Comparison of ENCODE assay signal across 18 mouse cellular contexts in genomic region chr7:144927591-144927990, GRCm38 (mm10). TPM values are rescaled to one million over a fixed set of nuclear protein-coding genes. Genes with fewer than 3 reads are reported as not detected.
DNase-seq lines count a peak whose midpoint lies in the region; ATAC-seq and TF ChIP-seq lines count a peak whose summit lies in the region.
"Had no signal": no experiment of that assay in that cellular context is flagged by ENCODE, and none has a peak within 500 bp of the region (broad histone marks: within the 10 kb centered on the region; RNA-seq: fewer than 3 reads in every experiment).

No protein-coding gene starts in this region.

- 62% methylated on average over 2 of the region's 2 CpGs for WGBS in lung, postnatal 0 days

- H3K27me3 ChIP-seq in lung, postnatal 0 days (replicated peaks; ENCODE audit: insufficient read depth, low read length), result no peaks in the 10 kb centered on the region
- H3K27me3 ChIP-seq: forebrain, embryonic 12.5 days; hindbrain, embryonic 15.5 days; limb, embryonic 12.5 days; megakaryocyte, embryonic 14.5 days; neural tube, embryonic 13.5 days had no signal

- H3K27ac ChIP-seq in lung, postnatal 0 days (ENCODE audit: low read length), result no peak overlapping the region
- H3K27ac ChIP-seq: forebrain, embryonic 12.5 days; hindbrain, embryonic 15.5 days; limb, embryonic 12.5 days; neural tube, embryonic 13.5 days had no signal

- intact Hi-C loops in left cerebral cortex, postnatal 25 days (cut with DNase I), result no loop called here

- TF ChIP-seq CTCF in lung, postnatal 0 days (IDR thresholded peaks at IDR 0.05), result no peak

- H3K4me3 ChIP-seq in lung, postnatal 0 days (ENCODE audit: low read depth, low read length), result no peak overlapping the region
- H3K4me3 ChIP-seq: forebrain, embryonic 12.5 days; hindbrain, embryonic 15.5 days; limb, embryonic 12.5 days; megakaryocyte, embryonic 14.5 days; neural tube, embryonic 13.5 days had no signal

- peak; percentile 61 for DNase-seq in gastrocnemius, postnatal 25 days
- DNase-seq in gastrocnemius, postnatal 10 days, result no peak
- DNase-seq in lung, postnatal 0 days (ENCODE audit: low spot score), result no peak
- DNase-seq in lung, postnatal 10 days, result no peak
- DNase-seq in left cerebral cortex, postnatal 25 days (ENCODE audit: low spot score in 2 of 2), result no peak
- DNase-seq: adrenal gland, adult 2 months; embryo, embryonic 11 days; gastrocnemius, postnatal 14 days; kidney, adult 9 months; layer of hippocampus, adult 9-11 months; thymus, postnatal 14 days had no signal

- peaks cover 5% of the 10 kb centered on the region; the same call in 1 of the 2 replicates for H3K36me3 ChIP-seq in lung, postnatal 0 days (ENCODE audit: insufficient read depth, low read length)
- H3K36me3 ChIP-seq: hindbrain, embryonic 15.5 days had no signal

- H3K4me1 ChIP-seq in lung, postnatal 0 days (ENCODE audit: insufficient read depth, low read depth, low read length), result no peaks in the 10 kb centered on the region

- H3K9me3 ChIP-seq in lung, postnatal 0 days (ENCODE audit: low read length), result no peaks in the 10 kb centered on the region
- H3K9me3 ChIP-seq: forebrain, embryonic 12.5 days; hindbrain, embryonic 15.5 days; limb, embryonic 12.5 days; megakaryocyte, embryonic 14.5 days; neural tube, embryonic 13.5 days had no signal

- H3K4me2 ChIP-seq in lung, postnatal 0 days (replicated peaks; ENCODE audit: low read depth, low read length), result no peak overlapping the region
- H3K4me2 ChIP-seq: forebrain, embryonic 12.5 days; hindbrain, embryonic 15.5 days; limb, embryonic 12.5 days; neural tube, embryonic 13.5 days had no signal

- ATAC-seq in lung, postnatal 0 days, result 0 out of 2 replicates have a peak, but pooled peaks have one; percentile 11
- ATAC-seq in erythroblast, adult 5-6 weeks (replicated peaks; ENCODE audit: low FRiP score, poor library complexity, severe bottlenecking), result peak; percentile 24; the same call in 1 of the 2 replicates
- 0 out of 2 replicates have a peak, but pooled peaks have one; percentile 14 for ATAC-seq in monocyte, adult 5-6 weeks (replicated peaks; ENCODE audit: insufficient number of reproducible peaks, low FRiP score, low TSS enrichment, poor library complexity, severe bottlenecking)

- 0 out of 2 replicates have a peak overlapping the region, but pooled peaks have one; percentile 9 for H3K9ac ChIP-seq in lung, postnatal 0 days (replicated peaks; ENCODE audit: low read depth)
- H3K9ac ChIP-seq: forebrain, embryonic 12.5 days; hindbrain, embryonic 15.5 days; limb, embryonic 12.5 days; neural tube, embryonic 13.5 days had no signal

- no peak for TF ChIP-seq EP300 in lung, postnatal 0 days (IDR thresholded peaks at IDR 0.05)

RNA-seq across cellular contexts. Expression of gene Ccnd1, which starts 12.1 kb away (rescaled TPM):
- total RNA-seq in gastrocnemius, postnatal 25 days (2021), result 10 to 100 TPM; 11.4 to 14.1 TPM
- 10 to 100 TPM; 34.7 to 51.6 TPM for total RNA-seq in gastrocnemius, postnatal 10 days (2021)
- 68.4 and 75.5 TPM in 2 replicates for polyA plus RNA-seq in lung, postnatal 0 days (2015; fragmentation: Nextera tagmentation; extraction: Ambion mirVana)
- 1.2 and 1.5 TPM in 2 replicates for total RNA-seq in erythroblast, adult 5-6 weeks (2015; ENCODE audit: low replicate concordance)
- total RNA-seq in erythroblast, adult 5-6 weeks (2017; ENCODE audit: low replicate concordance), result 0.51 and 2.0 TPM in 2 replicates
- 1.1 to 5.5 TPM (median 1.7 TPM) in 3 replicates for total RNA-seq in monocyte, adult 5-6 weeks (2017)
- 10 to 100 TPM; 44.4 to 52.2 TPM for total RNA-seq in left cerebral cortex, postnatal 25 days (2021)

RNA-seq across cellular contexts. Expression of gene LTO1, which starts 12.7 kb away (rescaled TPM):
- 1 to 10 TPM; 7.0 to 8.4 TPM for total RNA-seq in gastrocnemius, postnatal 25 days (2021)
- total RNA-seq in gastrocnemius, postnatal 10 days (2021), result 10 to 100 TPM; 12.1 to 12.9 TPM
- 20.3 and 23.3 TPM in 2 replicates for polyA plus RNA-seq in lung, postnatal 0 days (2015; fragmentation: Nextera tagmentation; extraction: Ambion mirVana)
- total RNA-seq in erythroblast, adult 5-6 weeks (2015; ENCODE audit: low replicate concordance), result 1.2 and 7.5 TPM in 2 replicates
- total RNA-seq in erythroblast, adult 5-6 weeks (2017; ENCODE audit: low replicate concordance), result 8.3 and 16.6 TPM in 2 replicates
- total RNA-seq in monocyte, adult 5-6 weeks (2017), result 31.6 to 57.8 TPM (median 50.1 TPM) in 3 replicates
- 10 to 100 TPM; 24.4 to 25.3 TPM for total RNA-seq in left cerebral cortex, postnatal 25 days (2021)

RNA-seq across cellular contexts. Expression of gene Fgf15, which starts 31.3 kb away (rescaled TPM):
- not detected for total RNA-seq in gastrocnemius, postnatal 25 days (2021)
- total RNA-seq in gastrocnemius, postnatal 10 days (2021), result not detected
- not detected in 2 replicates for polyA plus RNA-seq in lung, postnatal 0 days (2015; fragmentation: Nextera tagmentation; extraction: Ambion mirVana)
- total RNA-seq in erythroblast, adult 5-6 weeks (2015; ENCODE audit: low replicate concordance), result not detected in 2 replicates
- not detected in 2 replicates for total RNA-seq in erythroblast, adult 5-6 weeks (2017; ENCODE audit: low replicate concordance)
- not detected in 3 replicates for total RNA-seq in monocyte, adult 5-6 weeks (2017)
- total RNA-seq in left cerebral cortex, postnatal 25 days (2021), result not detected
- total RNA-seq: gastrocnemius, postnatal 14 days had no signal
